Mouse (Mus musculus): Measurements from ENCODE around the gene Dlg3. TPM values are rescaled to one million over a fixed set of nuclear protein-coding genes. Genes with fewer than 3 reads are reported as not detected.

Gene Dlg3
- polyA plus RNA-seq (2015; fragmentation: Nextera tagmentation; extraction: Ambion mirVana): 4.9 and 5.4 TPM in 2 replicates

DNA sequence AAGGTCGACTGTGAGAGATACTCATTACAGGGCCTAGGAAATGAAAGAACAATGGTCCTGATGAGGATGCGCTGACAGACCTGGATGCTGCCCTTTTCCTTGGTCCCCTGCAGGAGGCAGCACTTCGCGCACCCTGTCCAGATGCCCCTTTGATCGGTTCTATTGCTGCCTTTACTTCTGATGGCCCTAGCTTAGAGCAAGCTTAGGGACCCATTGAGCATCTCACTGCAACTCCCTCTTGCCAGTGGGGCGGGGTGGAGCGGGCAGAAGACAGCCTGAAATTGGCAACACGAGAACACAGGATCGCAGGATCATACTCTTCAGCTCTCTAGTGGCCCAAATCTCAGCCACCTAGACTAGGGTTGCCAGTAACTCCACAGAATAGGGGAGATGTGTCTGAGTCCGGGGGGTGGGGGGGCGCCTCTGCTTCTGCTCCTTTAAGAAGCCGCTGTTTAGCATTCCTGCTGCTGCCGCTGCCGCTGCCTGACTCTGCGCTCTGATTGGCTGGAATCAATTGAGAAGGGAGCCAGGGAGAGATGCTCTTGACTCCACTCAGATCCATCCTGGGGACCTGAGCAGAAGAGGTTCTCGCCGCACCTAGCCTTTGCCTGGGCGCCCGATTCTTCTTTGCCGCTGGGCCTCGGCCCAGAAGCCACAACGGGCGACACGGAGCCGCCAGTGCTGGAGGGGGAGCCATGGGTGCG, at the start of gene Dlg3:
Gene Dlg3, plus strand, starts transcription at position 542 of the 704 bp plus-strand sequence.
- WGBS: 20% methylated on average over 25 of the region's 26 CpGs
- Histone ChIP-seq H3K9me3 (no peaks in the 10 kb centered on the region), H3K36me3 (no peaks in the 10 kb centered on the region), H3K27me3 (peaks cover 24% of the 10 kb centered on the region), H3K9ac (peak within 1 kb of the TSS; percentile 62), H3K27ac (no peak within 1 kb of the TSS), H3K4me2 (replicated peaks) (peak within 1 kb of the TSS; percentile 82), H3K4me3 (peak within 1 kb of the TSS; percentile 51), H3K4me1 (no peaks in the 10 kb centered on the region)
- peak; percentile 75 for ATAC-seq (ENCODE audit: low FRiP score, low read depth)

DNA sequence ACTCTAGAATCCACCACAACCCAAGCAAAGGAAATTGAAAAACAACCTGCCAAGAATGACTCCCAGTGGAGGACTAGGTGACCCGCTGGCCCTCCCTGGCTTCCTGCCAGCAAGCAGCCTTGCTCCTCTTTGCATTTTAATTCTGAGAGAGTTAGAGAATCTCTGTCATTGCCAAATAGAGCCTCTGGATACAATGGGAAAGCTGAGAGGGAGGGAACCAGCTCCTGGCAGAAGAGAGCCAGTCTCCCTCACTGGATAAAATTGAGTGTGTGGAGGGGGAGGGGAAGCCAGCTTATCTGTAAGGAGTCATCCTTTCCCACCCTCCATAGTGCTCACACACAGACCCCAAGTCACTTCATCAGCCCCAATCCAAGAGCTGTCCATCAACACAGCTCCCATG, 38.6 kb upstream of the Dlg3 start:
- ATAC-seq (ENCODE audit: low FRiP score, low read depth): no peak
- H3K9ac ChIP-seq: no peak overlapping the region
- peaks cover 43% of the 10 kb centered on the region for H3K27me3 ChIP-seq
- H3K9me3 ChIP-seq: no peaks in the 10 kb centered on the region
- H3K36me3 ChIP-seq: peaks cover 20% of the 10 kb centered on the region
- H3K4me1 ChIP-seq: no peaks in the 10 kb centered on the region
- no peak overlapping the region for H3K27ac ChIP-seq
- no peak overlapping the region for H3K4me2 ChIP-seq (replicated peaks)
- 39% methylated on average over 1 of the region's 1 CpGs for WGBS
- no peak overlapping the region for H3K4me3 ChIP-seq

DNA sequence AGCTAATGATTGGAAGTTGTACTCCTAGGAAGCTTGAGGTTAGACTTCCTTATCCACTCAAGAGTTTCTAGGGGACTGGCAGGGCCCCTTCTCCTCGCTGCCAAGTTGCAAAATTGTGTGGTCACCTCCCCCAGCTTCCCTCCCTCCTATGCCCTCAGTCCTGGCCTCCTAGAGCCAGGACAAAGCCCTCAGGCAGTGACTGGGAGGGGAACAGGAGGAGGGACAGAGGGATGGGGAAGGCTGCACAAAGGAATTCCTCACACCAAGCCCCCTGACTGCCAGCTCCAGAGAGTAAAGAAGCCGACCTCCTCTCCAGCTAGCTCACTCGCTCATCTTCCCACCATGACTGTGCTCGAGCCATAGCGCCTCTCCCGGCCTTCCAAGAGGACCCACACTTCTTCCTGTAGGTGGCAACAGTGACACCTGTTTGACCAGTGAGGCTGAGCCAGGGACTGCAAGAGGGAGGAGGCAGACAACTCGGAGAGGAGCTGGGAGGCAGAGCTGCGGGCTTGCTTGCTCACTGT, 37.8 kb upstream of the Dlg3 start, which contains the start of gene Gdpd2:
Gene Gdpd2, plus strand, starts transcription at position 209 of the 524 bp plus-strand sequence.
- Histone ChIP-seq H3K4me3 (peak within 1 kb of the TSS; percentile 23; the same call in 1 of the 2 replicates), H3K27me3 (peaks cover 44% of the 10 kb centered on the region), H3K36me3 (peaks cover 20% of the 10 kb centered on the region), H3K9ac (0 out of 2 replicates have a peak within 1 kb of the TSS, but pooled peaks have one; percentile 13), H3K9me3 (no peaks in the 10 kb centered on the region), H3K4me1 (no peaks in the 10 kb centered on the region), H3K4me2 (replicated peaks) (peak within 1 kb of the TSS; percentile 58), H3K27ac (no peak within 1 kb of the TSS)
- WGBS: 20% methylated on average over 8 of the region's 8 CpGs
- ATAC-seq (ENCODE audit: low FRiP score, low read depth): peak; percentile 81

DNA sequence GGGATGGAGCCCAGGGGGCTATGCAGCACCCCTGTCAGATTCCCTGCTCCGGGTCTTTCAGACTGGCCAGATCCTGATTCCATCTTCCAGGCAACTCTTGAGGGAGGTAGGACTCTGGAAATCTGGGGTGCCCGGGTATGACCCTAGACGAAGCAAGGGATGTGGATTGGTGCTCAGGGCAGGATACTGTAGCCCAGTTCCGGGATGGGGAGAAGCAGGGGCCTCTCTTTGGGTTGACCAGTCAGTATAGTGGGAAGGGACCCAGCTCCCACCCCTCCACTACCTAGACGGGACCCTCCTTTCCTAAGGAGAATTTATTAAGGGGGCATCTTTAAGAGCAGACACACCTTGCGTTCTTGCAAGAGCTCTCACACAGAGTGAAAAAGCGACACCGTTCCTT, 37.3 kb upstream of the Dlg3 start:
- WGBS: 39% methylated on average over 8 of the region's 8 CpGs
- Histone ChIP-seq H3K4me3 (peak overlapping the region; percentile 23; the same call in 1 of the 2 replicates), H3K9ac (0 out of 2 replicates have a peak overlapping the region, but pooled peaks have one; percentile 13), H3K9me3 (no peaks in the 10 kb centered on the region), H3K4me2 (replicated peaks) (peak overlapping the region; percentile 58), H3K36me3 (peaks cover 17% of the 10 kb centered on the region), H3K27ac (no peak overlapping the region), H3K4me1 (no peaks in the 10 kb centered on the region), H3K27me3 (peaks cover 44% of the 10 kb centered on the region)
- no peak for ATAC-seq (ENCODE audit: low FRiP score, low read depth)

DNA sequence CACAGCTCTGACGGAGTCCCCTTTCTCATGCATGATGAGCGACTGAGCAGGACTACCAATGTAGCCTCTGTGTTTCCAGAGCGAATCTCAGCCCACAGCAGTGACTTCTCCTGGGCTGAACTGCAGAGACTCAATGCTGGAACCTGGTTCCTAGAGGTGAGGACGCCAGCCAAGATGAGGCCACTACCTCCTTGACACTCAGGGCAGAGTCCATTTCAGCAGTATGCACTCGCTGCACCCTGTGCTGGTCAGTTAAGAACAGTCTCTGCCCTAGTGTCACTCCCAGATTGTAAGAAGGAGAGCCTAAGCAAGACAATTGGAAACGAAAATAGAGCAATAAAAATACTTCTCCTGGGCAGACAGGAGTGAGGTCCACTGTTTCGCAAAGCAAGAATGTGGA, 33.2 kb upstream of the Dlg3 start:
- peaks cover 64% of the 10 kb centered on the region for H3K27me3 ChIP-seq
- H3K4me3 ChIP-seq: no peak overlapping the region
- no peak overlapping the region for H3K9ac ChIP-seq
- no peak overlapping the region for H3K4me2 ChIP-seq (replicated peaks)
- no peak for ATAC-seq (ENCODE audit: low FRiP score, low read depth)
- no peaks in the 10 kb centered on the region for H3K4me1 ChIP-seq
- H3K27ac ChIP-seq: no peak overlapping the region
- H3K36me3 ChIP-seq: no peaks in the 10 kb centered on the region
- WGBS: 66% methylated on average over 7 of the region's 7 CpGs
- no peaks in the 10 kb centered on the region for H3K9me3 ChIP-seq

DNA sequence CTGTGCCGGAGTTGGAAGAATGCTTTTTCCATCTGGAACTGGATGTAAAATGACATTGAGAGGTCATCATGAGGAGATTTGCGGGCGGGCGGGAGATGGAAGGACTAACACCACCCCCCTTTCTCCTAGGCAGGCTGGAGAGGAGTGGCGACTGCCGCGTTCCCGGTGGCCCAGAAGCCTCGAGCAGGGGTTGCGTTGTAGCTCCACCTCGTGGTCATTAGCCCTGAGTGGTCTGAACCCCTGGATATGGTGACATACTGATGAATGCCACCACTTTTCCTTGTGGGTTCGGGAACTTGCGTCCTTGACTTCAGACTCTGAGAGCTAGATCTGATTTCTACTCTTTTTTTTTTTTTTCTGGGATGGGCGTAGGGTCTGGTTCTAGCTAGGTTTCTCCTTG, 28.6 kb upstream of the Dlg3 start:
- Histone ChIP-seq H3K4me2 (replicated peaks) (peak overlapping the region; percentile 62), H3K27ac (no peak overlapping the region), H3K36me3 (no peaks in the 10 kb centered on the region), H3K4me1 (no peaks in the 10 kb centered on the region), H3K4me3 (peak overlapping the region; percentile 39), H3K9ac (no peak overlapping the region), H3K27me3 (peaks cover 39% of the 10 kb centered on the region; the same call in 1 of the 2 replicates), H3K9me3 (no peaks in the 10 kb centered on the region)
- WGBS: 17% methylated on average over 14 of the region's 14 CpGs
- ATAC-seq (ENCODE audit: low FRiP score, low read depth): peak; percentile 73; the same call in 1 of the 2 replicates

DNA sequence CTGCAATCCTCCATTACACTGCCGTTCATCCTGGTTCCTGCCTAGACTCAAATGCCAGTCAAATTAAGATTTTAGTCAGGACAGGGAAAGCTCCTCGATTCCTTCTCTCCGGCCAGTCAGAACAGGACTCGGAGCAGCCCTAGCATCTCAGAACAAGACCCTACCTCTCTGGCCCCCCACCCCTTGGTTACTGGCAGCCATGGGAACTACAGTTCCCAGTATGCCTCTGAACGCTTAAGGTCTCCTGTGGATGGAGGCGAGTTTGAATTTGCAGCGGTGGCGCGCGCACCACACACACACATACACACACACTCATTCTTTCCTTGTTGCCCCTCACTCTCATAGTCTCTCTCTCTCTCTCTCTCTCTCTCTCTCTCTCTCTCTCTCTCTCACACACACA, 28.1 kb upstream of the Dlg3 start:
- H3K27ac ChIP-seq: no peak overlapping the region
- peaks cover 34% of the 10 kb centered on the region; the same call in 1 of the 2 replicates for H3K27me3 ChIP-seq
- H3K4me3 ChIP-seq: peak overlapping the region; percentile 39
- no peaks in the 10 kb centered on the region for H3K36me3 ChIP-seq
- WGBS: 9% methylated on average over 10 of the region's 10 CpGs
- H3K9ac ChIP-seq: no peak overlapping the region
- H3K9me3 ChIP-seq: no peaks in the 10 kb centered on the region
- peak; percentile 71 for ATAC-seq (ENCODE audit: low FRiP score, low read depth)
- H3K4me1 ChIP-seq: no peaks in the 10 kb centered on the region
- H3K4me2 ChIP-seq (replicated peaks): peak overlapping the region; percentile 62

DNA sequence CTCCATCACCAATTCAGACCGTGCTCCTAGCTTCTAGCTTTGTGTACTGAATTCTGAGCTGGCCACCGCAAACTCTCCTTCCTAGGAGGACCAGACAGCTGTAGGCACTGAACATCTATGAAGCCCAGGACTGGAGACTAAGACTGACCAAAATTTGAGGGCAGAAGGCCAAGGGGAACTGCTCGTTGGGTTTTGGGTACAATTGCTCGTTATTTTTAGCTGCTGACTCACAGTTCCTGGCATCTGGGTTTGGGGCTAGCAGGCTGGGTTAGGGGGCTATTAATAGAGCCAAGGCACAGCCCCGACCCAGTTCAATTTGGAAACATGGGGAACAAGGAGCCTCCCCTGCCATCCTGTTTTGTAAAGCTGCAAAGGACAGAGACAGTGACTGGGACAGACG, 26.7 kb upstream of the Dlg3 start:
- ATAC-seq (ENCODE audit: low FRiP score, low read depth): no peak
- H3K9ac ChIP-seq: no peak overlapping the region
- H3K27me3 ChIP-seq: peaks cover 25% of the 10 kb centered on the region; the same call in 1 of the 2 replicates
- H3K4me2 ChIP-seq (replicated peaks): no peak overlapping the region
- no peak overlapping the region for H3K4me3 ChIP-seq
- WGBS: 56% methylated on average over 6 of the region's 6 CpGs
- H3K4me1 ChIP-seq: no peaks in the 10 kb centered on the region
- no peak overlapping the region for H3K27ac ChIP-seq
- H3K36me3 ChIP-seq: no peaks in the 10 kb centered on the region
- H3K9me3 ChIP-seq: no peaks in the 10 kb centered on the region

DNA sequence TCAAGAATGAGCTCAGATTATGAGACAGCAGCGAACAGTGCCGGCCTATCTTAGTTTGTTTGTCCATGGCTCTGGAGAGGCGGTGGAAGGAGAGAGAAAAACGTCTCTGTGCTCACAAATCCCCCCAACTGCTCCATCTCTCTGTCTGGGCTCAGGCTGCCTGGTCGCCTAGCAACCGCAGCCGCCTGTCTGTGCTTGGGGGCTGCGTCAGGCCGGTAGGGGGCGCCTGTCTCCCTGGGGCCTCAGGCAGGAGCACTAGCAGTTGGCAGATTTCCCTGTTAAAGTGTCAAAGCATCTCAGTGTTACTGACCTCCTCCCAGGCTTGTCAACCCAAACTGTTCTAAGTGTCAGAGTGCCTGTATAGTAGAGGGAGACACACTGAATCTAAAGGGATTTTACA, 25.6 kb upstream of the Dlg3 start:
- Histone ChIP-seq H3K9ac (no peak overlapping the region), H3K9me3 (no peaks in the 10 kb centered on the region), H3K36me3 (no peaks in the 10 kb centered on the region), H3K4me1 (no peaks in the 10 kb centered on the region), H3K27me3 (peaks cover 17% of the 10 kb centered on the region; the same call in 1 of the 2 replicates), H3K4me3 (no peak overlapping the region), H3K4me2 (replicated peaks) (no peak overlapping the region), H3K27ac (no peak overlapping the region)
- ATAC-seq (ENCODE audit: low FRiP score, low read depth): no peak
- WGBS: 15% methylated on average over 10 of the region's 10 CpGs

DNA sequence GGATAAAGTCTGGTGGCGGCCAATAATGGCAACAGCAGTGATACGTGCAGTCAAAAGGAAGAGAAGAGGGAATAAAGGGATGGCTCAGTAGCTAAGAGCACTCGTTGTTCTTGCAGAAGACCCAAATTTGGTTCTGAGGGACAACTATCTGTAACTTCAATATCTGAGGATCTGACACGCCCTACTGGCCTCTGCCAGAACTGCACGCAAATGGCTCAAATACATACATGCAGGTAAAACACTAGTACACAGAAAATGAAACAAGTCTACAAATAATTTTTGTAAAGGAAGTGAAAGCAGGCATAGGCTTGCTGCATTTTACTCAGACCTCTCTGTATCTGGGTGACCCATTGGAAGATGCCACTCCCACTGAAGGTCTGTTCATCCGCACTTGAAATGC, 1.7 kb upstream of the Dlg3 start:
- Histone ChIP-seq H3K36me3 (no peaks in the 10 kb centered on the region), H3K4me1 (no peaks in the 10 kb centered on the region), H3K9me3 (no peaks in the 10 kb centered on the region), H3K4me3 (no peak overlapping the region), H3K4me2 (replicated peaks) (no peak overlapping the region), H3K9ac (no peak overlapping the region), H3K27me3 (peaks cover 24% of the 10 kb centered on the region), H3K27ac (no peak overlapping the region)
- ATAC-seq (ENCODE audit: low FRiP score, low read depth): no peak
- 83% methylated on average over 6 of the region's 6 CpGs for WGBS

DNA sequence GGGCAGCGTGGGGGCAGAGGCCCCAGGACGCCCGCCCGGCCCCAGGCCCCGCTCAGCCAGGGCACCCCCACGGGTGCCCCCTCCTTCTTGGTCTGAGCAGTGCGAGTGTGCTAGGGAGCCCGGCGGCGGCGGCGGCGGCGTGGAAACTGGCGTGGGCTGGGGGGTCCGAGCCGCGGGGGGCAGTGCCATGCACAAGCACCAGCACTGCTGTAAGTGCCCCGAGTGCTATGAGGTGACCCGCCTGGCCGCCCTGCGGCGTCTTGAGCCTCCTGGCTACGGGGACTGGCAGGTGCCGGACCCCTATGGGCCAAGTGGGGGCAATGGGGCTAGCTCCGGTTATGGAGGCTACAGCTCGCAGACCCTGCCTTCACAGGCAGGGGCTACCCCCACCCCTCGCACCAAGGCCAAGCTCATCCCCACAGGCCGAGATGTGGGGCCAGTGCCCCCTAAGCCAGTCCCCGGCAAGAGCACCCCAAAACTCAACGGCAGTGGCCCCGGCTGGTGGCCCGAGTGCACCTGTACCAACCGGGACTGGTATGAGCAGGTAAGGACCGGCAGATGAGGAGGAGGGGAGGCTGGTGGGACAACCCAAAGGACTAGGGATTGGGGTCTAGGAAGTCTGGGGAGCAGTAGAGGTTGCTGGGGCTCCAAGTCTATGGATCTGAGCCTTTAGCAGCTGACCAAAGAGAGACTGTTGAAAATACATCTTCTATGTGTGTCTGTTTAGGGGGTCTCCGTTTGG, 534 bp downstream of the Dlg3 start:
- peak; percentile 44 for ATAC-seq (ENCODE audit: low FRiP score, low read depth)
- peaks cover 24% of the 10 kb centered on the region for H3K27me3 ChIP-seq
- H3K36me3 ChIP-seq: no peaks in the 10 kb centered on the region
- WGBS: 19% methylated on average over 25 of the region's 36 CpGs
- peak overlapping the region; percentile 62 for H3K9ac ChIP-seq
- H3K9me3 ChIP-seq: no peaks in the 10 kb centered on the region
- H3K4me3 ChIP-seq: peak overlapping the region; percentile 51
- H3K4me1 ChIP-seq: no peaks in the 10 kb centered on the region
- H3K27ac ChIP-seq: no peak overlapping the region
- H3K4me2 ChIP-seq (replicated peaks): peak overlapping the region; percentile 82

DNA sequence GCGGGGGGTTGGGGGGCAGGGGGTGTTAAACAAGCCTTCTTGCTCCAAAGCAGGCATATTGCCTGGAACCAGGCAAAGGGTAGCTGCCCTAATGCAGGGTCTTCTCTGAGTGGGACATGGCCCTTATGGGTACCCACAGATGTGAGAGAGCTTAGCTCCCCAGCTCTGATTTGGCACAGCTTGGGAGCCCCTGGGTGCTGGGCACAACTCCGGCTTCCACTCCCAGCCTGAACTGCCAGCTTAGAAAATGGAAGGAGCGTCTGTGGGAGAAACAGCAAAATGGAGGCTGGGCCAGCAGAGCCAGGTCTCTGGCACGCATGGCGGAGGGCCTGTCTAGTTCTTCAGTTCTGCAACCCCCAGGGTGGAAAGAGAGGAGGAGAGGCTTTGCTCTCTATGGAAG, 1.8 kb downstream of the Dlg3 start:
- Histone ChIP-seq H3K27me3 (peaks cover 24% of the 10 kb centered on the region), H3K4me3 (no peak overlapping the region), H3K4me1 (no peaks in the 10 kb centered on the region), H3K4me2 (replicated peaks) (no peak overlapping the region), H3K9me3 (no peaks in the 10 kb centered on the region), H3K27ac (no peak overlapping the region), H3K36me3 (no peaks in the 10 kb centered on the region), H3K9ac (no peak overlapping the region)
- no peak for ATAC-seq (ENCODE audit: low FRiP score, low read depth)
- WGBS: 82% methylated on average over 5 of the region's 5 CpGs
